Mouse (Mus musculus): ENCODE data around the gene Gtdc1. TPM values are rescaled to one million over a fixed set of nuclear protein-coding genes. Genes with fewer than 3 reads are reported as not detected.

Gene Gtdc1
- polyA plus RNA-seq, 1 experiment from 2014 or later = 14.9 TPM

DNA sequence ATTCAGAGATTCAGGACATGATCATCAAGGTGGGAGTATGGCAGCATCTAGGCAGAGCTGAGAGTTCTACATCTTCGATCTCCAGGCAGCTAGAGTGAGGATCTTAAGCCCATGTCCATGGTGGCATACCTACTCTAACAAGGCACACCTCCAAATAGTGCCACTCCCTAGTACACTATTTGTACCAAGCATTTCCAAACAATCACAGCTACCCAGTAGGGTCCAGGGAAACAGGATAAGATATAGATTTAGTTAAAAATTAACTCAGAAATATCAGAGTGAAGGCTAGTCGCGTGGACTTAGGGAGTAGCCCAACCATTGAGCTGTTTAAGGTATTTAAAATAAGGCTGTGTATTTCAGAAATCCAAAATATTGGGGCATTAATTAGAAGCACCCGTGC lies 82.0 kb downstream of the Gtdc1 start:
- no peak overlapping the region for H3K9ac ChIP-seq
- no peak for ATAC-seq (ENCODE audit: insufficient number of reproducible peaks, low FRiP score, low TSS enrichment, low read depth)
- H3K27me3 ChIP-seq = no peaks in the 10 kb centered on the region
- no peak overlapping the region for H3K4me3 ChIP-seq (replicated peaks)
- H3K4me1 ChIP-seq = no peaks in the 10 kb centered on the region
- no peaks in the 10 kb centered on the region for H3K9me3 ChIP-seq (replicated peaks)
- WGBS = 93% methylated on average over 4 of the region's 4 CpGs
- H3K36me3 ChIP-seq = no peaks in the 10 kb centered on the region
- no peak overlapping the region for H3K27ac ChIP-seq (replicated peaks)
- no peak overlapping the region for H3K4me2 ChIP-seq (replicated peaks)

DNA sequence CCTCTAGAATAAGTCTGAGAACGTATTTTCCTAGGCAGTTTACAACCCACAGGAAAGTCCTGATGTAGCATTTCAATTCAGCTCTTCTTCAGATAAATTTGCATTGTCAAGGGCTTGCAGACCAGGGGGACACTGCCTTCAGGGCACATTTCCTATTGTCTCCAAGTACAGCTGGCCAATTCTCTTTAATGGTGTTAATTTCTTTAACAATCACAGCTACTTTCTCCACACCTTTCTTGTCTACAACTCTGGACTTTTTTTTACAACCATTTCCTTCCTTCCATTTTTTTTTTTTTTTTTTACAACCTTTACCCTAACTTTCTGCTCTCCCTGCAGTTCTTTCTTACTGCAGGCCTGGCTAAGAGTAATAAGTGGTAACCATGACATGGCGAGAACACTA lies 97.7 kb downstream of the Gtdc1 start:
- no peaks in the 10 kb centered on the region for H3K36me3 ChIP-seq
- no peak overlapping the region for H3K9ac ChIP-seq
- H3K4me1 ChIP-seq = no peaks in the 10 kb centered on the region
- 86% methylated on average over 2 of the region's 2 CpGs for WGBS
- no peak for ATAC-seq (ENCODE audit: insufficient number of reproducible peaks, low FRiP score, low TSS enrichment, low read depth)
- H3K27ac ChIP-seq (replicated peaks) = no peak overlapping the region
- H3K27me3 ChIP-seq = no peaks in the 10 kb centered on the region
- H3K9me3 ChIP-seq (replicated peaks) = no peaks in the 10 kb centered on the region
- H3K4me2 ChIP-seq (replicated peaks) = no peak overlapping the region
- H3K4me3 ChIP-seq (replicated peaks) = no peak overlapping the region

DNA sequence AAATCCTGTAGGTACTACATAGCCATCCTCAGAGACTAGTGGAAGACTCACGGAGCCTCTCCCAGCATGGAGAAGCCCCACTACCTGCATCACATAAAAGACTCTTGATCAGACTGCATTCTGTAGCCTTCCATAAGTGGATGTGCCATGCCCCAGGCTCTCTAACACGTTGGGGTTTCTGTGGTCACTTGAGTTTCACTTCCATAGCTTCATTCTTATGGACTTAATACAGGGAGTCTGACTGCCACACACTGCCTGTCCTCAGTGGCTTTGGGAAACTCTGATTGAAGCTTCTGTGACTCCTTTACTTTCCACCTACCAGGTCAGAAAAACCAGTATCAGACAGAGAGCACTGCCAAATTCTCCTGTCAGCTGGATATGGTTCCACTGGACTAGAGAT lies 98.1 kb downstream of the Gtdc1 start:
- Histone ChIP-seq H3K9ac (no peak overlapping the region), H3K4me3 (replicated peaks) (no peak overlapping the region), H3K4me2 (replicated peaks) (no peak overlapping the region), H3K9me3 (replicated peaks) (no peaks in the 10 kb centered on the region), H3K27me3 (no peaks in the 10 kb centered on the region), H3K36me3 (no peaks in the 10 kb centered on the region), H3K4me1 (no peaks in the 10 kb centered on the region), H3K27ac (replicated peaks) (no peak overlapping the region)
- 70% methylated on average over 2 of the region's 2 CpGs for WGBS
- ATAC-seq (ENCODE audit: insufficient number of reproducible peaks, low FRiP score, low TSS enrichment, low read depth) = no peak

DNA sequence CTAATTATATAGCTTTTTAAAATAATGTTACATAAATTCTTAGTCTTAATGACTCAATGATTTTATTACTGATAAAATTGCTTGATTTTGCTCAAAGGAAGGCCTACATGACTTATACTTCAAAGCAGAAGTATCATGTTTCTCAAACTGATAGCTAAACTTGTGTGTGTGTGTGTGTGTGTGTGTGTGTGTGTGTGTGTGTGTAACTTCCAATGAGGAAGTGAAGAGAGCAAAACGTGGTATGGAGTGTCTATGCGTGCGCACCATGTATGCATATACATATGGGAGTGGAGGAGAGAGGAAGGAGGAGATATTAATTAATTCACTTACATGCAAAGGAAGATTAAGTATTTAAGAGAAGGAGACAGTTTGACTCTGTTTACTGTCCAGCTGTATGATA lies 100.8 kb downstream of the Gtdc1 start:
- WGBS = 91% methylated on average over 3 of the region's 3 CpGs
- Histone ChIP-seq H3K27ac (replicated peaks) (no peak overlapping the region), H3K9ac (no peak overlapping the region), H3K4me1 (no peaks in the 10 kb centered on the region), H3K36me3 (no peaks in the 10 kb centered on the region), H3K27me3 (no peaks in the 10 kb centered on the region), H3K4me2 (replicated peaks) (no peak overlapping the region), H3K4me3 (replicated peaks) (no peak overlapping the region), H3K9me3 (replicated peaks) (no peaks in the 10 kb centered on the region)
- no peak for ATAC-seq (ENCODE audit: insufficient number of reproducible peaks, low FRiP score, low TSS enrichment, low read depth)

DNA sequence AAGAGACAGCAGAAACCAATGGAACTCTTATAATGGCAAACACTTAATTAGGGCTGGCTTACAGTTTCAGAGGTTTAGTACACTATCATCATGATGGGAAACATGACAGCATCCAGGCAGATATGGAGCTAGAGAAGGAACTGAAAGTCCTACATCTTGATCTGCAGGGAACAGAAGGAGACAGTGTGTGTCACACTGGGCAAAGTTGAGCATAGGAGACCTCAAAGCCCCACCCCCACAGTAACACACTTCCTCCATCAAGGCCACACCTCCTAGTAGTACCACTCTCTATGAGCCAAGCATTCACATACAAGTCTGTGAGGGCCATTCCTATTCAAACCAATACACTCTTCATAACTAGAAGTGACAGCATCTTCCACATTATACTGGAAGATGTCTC lies 109.7 kb downstream of the Gtdc1 start:
- Histone ChIP-seq H3K27me3 (no peaks in the 10 kb centered on the region), H3K27ac (replicated peaks) (no peak overlapping the region)
- no peak for ATAC-seq (ENCODE audit: insufficient number of reproducible peaks, low FRiP score, low TSS enrichment, low read depth)

DNA sequence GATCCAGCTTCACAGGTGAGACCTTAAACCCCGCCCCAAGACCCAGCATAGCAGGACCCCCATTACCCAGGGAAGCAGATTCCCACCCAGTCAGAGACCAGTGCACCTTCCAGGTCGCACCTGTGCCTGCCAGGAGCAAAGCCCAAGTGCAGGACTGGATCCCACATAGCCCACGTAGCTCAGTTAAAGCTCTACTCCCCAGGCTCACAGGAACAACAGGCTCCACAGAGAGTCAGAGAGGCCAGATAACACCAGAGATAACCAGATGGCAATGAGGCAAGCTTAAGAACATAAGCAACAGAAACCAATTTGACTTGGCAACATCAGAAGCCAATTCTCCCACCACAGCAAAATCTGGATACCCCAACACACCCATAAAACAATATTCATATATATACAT lies 113.7 kb downstream of the Gtdc1 start:
- H3K4me1 ChIP-seq = no peaks in the 10 kb centered on the region
- ATAC-seq (ENCODE audit: insufficient number of reproducible peaks, low FRiP score, low TSS enrichment, low read depth) = no peak
- H3K9me3 ChIP-seq (replicated peaks) = no peaks in the 10 kb centered on the region
- H3K27ac ChIP-seq (replicated peaks) = no peak overlapping the region
- H3K27me3 ChIP-seq = no peaks in the 10 kb centered on the region
- H3K9ac ChIP-seq = no peak overlapping the region
- no peak overlapping the region for H3K4me2 ChIP-seq (replicated peaks)
- no peaks in the 10 kb centered on the region for H3K36me3 ChIP-seq
- H3K4me3 ChIP-seq (replicated peaks) = no peak overlapping the region
- WGBS = 58% methylated on average over 3 of the region's 3 CpGs

More for the DNA sequence above, 109.7 kb downstream of the Gtdc1 start:
- Histone ChIP-seq H3K9me3 (replicated peaks) (no peaks in the 10 kb centered on the region), H3K36me3 (no peaks in the 10 kb centered on the region), H3K4me2 (replicated peaks) (no peak overlapping the region), H3K4me3 (replicated peaks) (no peak overlapping the region), H3K9ac (no peak overlapping the region), H3K4me1 (no peaks in the 10 kb centered on the region)

DNA sequence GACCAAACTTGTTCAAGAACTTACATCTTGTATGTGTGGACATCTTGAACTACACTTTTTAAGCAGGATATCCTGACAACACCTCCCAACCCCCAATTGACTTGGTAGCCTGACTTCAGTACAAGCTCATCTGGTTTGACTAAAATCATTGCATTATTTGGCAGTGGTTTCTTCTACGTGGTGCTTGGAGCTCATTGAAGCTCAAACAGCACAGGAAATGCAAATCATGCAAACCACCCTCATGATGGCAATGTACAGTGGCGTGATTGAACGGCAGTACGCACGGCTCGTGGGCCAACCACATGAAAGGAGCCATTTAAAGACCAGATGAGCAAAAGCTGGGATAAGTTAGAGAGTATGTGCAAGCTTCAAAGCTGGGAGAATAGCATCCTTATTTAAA lies 123.0 kb downstream of the Gtdc1 start:
- Histone ChIP-seq H3K9me3 (replicated peaks) (no peaks in the 10 kb centered on the region), H3K36me3 (no peaks in the 10 kb centered on the region), H3K4me1 (no peaks in the 10 kb centered on the region), H3K9ac (no peak overlapping the region), H3K27me3 (no peaks in the 10 kb centered on the region), H3K4me3 (replicated peaks) (no peak overlapping the region), H3K4me2 (replicated peaks) (no peak overlapping the region), H3K27ac (replicated peaks) (no peak overlapping the region)
- ATAC-seq (ENCODE audit: insufficient number of reproducible peaks, low FRiP score, low TSS enrichment, low read depth) = no peak
- WGBS = 35% methylated on average over 6 of the region's 6 CpGs

DNA sequence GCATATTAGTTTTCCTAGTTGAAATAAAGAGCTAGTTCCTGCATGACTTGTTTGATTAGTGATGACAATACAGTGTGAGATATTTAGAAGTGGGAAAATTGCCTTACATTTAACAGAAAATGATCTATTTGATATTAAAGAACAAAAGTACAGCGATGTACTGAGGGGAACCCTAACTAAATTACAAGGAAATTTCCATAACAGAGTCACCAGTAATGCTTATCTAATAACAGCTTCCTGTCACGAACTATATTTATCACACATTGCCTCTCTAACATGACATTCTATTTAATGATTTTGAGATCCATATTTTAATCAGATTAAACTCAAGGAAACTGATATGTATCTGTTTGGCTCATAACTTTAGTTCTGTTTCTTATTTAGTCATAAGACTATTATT lies 126.1 kb downstream of the Gtdc1 start:
- Histone ChIP-seq H3K9me3 (replicated peaks) (no peaks in the 10 kb centered on the region), H3K27ac (replicated peaks) (no peak overlapping the region), H3K36me3 (no peaks in the 10 kb centered on the region), H3K9ac (no peak overlapping the region), H3K4me2 (replicated peaks) (no peak overlapping the region), H3K4me1 (no peaks in the 10 kb centered on the region), H3K27me3 (no peaks in the 10 kb centered on the region), H3K4me3 (replicated peaks) (no peak overlapping the region)
- WGBS = 77% methylated on average over 2 of the region's 2 CpGs
- ATAC-seq (ENCODE audit: insufficient number of reproducible peaks, low FRiP score, low TSS enrichment, low read depth) = no peak

DNA sequence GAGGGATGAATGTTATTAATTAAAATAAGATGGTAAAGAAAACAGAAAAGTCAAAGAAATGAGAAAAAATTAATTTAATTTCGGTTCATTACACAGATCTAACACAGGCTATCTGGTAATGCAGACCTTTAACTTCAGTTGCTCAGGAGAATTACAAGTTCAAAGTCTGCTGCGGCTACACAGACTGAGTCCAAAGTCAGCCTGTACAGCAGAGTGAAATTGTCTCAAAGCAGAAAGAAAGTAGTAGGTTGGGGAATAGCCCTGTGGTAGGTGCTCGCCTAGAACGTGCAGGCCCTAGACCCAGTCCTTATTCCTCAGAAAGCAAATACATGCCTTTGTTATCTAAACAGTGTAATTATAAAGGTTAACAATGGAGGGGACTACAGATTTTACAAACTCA lies 135.6 kb downstream of the Gtdc1 start:
- no peak overlapping the region for H3K4me2 ChIP-seq (replicated peaks)
- no peak overlapping the region for H3K4me3 ChIP-seq (replicated peaks)
- no peak overlapping the region for H3K27ac ChIP-seq (replicated peaks)
- no peaks in the 10 kb centered on the region for H3K36me3 ChIP-seq
- no peaks in the 10 kb centered on the region for H3K9me3 ChIP-seq (replicated peaks)
- ATAC-seq (ENCODE audit: insufficient number of reproducible peaks, low FRiP score, low TSS enrichment, low read depth) = no peak
- no peaks in the 10 kb centered on the region for H3K4me1 ChIP-seq
- WGBS = 84% methylated on average over 4 of the region's 4 CpGs
- H3K27me3 ChIP-seq = no peaks in the 10 kb centered on the region
- no peak overlapping the region for H3K9ac ChIP-seq

DNA sequence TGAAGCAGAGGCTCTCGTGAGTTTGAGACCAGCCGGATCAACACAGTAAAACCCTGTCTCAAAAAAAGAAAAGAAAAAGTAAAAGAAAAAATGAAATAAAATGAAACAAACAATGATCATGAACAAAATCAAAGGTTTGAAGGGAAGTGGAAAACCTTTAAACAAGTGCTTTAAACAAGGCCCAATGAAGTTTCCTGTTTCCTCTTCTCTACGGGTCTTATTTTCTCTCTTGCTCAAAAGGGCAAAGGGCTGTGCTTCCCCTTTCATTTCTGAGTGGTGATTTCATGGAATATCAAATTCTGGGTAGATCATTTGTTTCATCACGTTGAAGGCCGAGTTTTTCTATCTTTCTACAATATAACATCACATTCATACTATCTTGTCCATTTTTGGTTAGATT lies 136.3 kb downstream of the Gtdc1 start:
- ATAC-seq (ENCODE audit: insufficient number of reproducible peaks, low FRiP score, low TSS enrichment, low read depth) = no peak
- H3K36me3 ChIP-seq = no peaks in the 10 kb centered on the region
- no peak overlapping the region for H3K9ac ChIP-seq
- H3K4me3 ChIP-seq (replicated peaks) = no peak overlapping the region
- WGBS = 72% methylated on average over 5 of the region's 5 CpGs
- no peak overlapping the region for H3K4me2 ChIP-seq (replicated peaks)
- H3K4me1 ChIP-seq = no peaks in the 10 kb centered on the region
- no peak overlapping the region for H3K27ac ChIP-seq (replicated peaks)
- H3K9me3 ChIP-seq (replicated peaks) = no peaks in the 10 kb centered on the region
- H3K27me3 ChIP-seq = no peaks in the 10 kb centered on the region

DNA sequence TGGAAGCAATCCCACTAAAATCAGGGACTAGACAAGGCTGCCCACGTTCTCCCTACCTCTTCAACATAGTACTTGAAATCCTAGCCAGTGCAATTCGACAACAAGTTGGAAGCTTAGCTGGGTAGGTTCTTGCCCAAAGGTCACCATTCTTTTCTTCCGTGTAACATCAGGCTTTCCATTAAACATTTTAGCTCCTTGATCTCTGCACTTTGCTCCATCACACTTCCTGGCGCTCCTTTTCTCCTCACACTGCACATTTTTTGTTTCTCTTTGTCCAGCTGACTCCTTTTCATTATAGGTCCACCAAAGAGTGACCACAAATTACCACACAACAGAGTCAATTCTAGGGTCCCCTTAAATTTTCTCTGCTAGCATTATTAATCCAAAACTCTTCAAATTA lies 144.7 kb downstream of the Gtdc1 start:
- Histone ChIP-seq H3K4me2 (replicated peaks) (no peak overlapping the region), H3K27ac (replicated peaks) (no peak overlapping the region), H3K9me3 (replicated peaks) (no peaks in the 10 kb centered on the region), H3K4me3 (replicated peaks) (no peak overlapping the region), H3K4me1 (no peaks in the 10 kb centered on the region), H3K36me3 (no peaks in the 10 kb centered on the region), H3K9ac (no peak overlapping the region), H3K27me3 (no peaks in the 10 kb centered on the region)
- no peak for ATAC-seq (ENCODE audit: insufficient number of reproducible peaks, low FRiP score, low TSS enrichment, low read depth)
- WGBS = 94% methylated on average over 4 of the region's 4 CpGs

DNA sequence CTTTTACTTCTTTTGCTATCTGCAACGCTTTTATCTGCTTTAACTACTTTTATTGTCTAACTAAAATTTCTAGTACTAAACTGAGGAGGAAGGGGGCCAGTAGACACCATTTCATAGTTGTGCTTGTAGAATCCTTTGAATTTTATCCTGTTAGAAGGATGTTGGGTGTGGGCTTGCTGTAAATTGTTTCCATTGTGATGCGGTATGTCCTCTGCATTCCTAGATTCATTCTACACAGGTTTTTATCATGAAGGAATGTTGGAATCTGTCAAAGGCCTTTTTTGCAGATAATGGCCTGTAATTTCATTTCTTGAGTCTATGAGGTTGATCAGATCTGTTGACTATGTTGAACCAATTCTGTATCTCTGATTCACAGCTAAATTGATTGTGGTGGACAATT lies 146.5 kb downstream of the Gtdc1 start:
- Histone ChIP-seq H3K9me3 (replicated peaks) (no peaks in the 10 kb centered on the region), H3K4me1 (no peaks in the 10 kb centered on the region), H3K36me3 (no peaks in the 10 kb centered on the region), H3K27me3 (no peaks in the 10 kb centered on the region), H3K9ac (no peak overlapping the region), H3K4me3 (replicated peaks) (no peak overlapping the region), H3K4me2 (replicated peaks) (no peak overlapping the region), H3K27ac (replicated peaks) (no peak overlapping the region)
- no peak for ATAC-seq (ENCODE audit: insufficient number of reproducible peaks, low FRiP score, low TSS enrichment, low read depth)
- WGBS = 93% methylated on average over 2 of the region's 2 CpGs

DNA sequence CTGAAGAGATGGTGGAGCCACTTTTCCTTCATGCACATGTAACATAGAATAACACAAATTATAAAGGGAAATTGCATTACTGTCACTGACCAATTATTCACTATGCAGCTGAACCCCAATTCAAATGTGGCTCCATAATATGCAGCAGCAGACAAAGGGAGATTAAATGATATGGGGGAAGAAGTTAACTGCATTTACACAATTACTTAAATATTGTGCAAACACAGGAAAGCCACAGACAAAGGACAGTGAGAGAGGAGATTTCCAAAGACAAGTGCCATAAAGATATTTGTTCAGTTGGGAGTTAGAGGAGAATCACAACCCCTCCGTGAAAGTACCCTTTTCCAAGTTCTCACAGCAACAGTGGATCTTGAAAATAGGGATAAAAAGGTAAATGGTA lies 163.6 kb downstream of the Gtdc1 start:
- no peaks in the 10 kb centered on the region for H3K36me3 ChIP-seq
- no peak overlapping the region for H3K4me2 ChIP-seq (replicated peaks)
- H3K27ac ChIP-seq (replicated peaks) = no peak overlapping the region
- no peaks in the 10 kb centered on the region for H3K9me3 ChIP-seq (replicated peaks)
- H3K4me1 ChIP-seq = no peaks in the 10 kb centered on the region
- no peak overlapping the region for H3K9ac ChIP-seq
- 80% methylated on average over 1 of the region's 1 CpGs for WGBS
- no peak for ATAC-seq (ENCODE audit: insufficient number of reproducible peaks, low FRiP score, low TSS enrichment, low read depth)
- no peak overlapping the region for H3K4me3 ChIP-seq (replicated peaks)
- H3K27me3 ChIP-seq = no peaks in the 10 kb centered on the region

Data from embryonic facial prominence, embryonic 15.5 days (tissue).